Mouse (Mus musculus): ENCODE data around the gene Samd4. TPM values are rescaled to one million over a fixed set of nuclear protein-coding genes. Genes with fewer than 3 reads are reported as not detected.
A peak's percentile ranks its signal among the peaks of the same experiment; 100 is the strongest.

Gene Samd4
- polyA plus RNA-seq, 1 experiment from 2014 or later: 5.0 TPM

DNA sequence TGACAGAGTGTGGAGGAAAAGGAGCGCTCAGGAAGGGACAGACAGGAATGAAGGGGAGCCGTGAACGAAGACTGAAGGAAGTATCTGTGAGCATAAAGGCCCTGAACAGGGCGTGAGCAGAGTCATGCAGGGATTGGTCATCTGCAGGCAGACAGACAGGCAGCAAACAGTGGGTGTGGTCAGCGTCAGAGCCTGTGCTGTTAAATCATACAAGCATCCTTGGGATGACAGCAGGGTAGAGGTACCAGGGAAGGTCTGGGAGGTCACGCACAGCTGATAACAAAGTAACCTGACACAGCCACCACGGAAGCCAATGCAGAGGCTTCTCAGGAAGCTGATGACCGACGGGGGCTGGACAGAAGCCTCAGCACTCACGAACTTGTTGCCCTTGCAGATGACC, 138.2 kb downstream of the Samd4 start:
- H3K4me1 ChIP-seq: no peaks in the 10 kb centered on the region
- no peak overlapping the region for H3K9ac ChIP-seq
- H3K36me3 ChIP-seq (replicated peaks): no peaks in the 10 kb centered on the region
- no peak overlapping the region for H3K4me3 ChIP-seq (replicated peaks)
- no peak overlapping the region for H3K4me2 ChIP-seq
- no peak for ATAC-seq (ENCODE audit: low FRiP score)
- no peak overlapping the region for H3K27ac ChIP-seq
- no peaks in the 10 kb centered on the region for H3K27me3 ChIP-seq
- 72% methylated on average over 10 of the region's 10 CpGs for WGBS
- no peaks in the 10 kb centered on the region for H3K9me3 ChIP-seq

DNA sequence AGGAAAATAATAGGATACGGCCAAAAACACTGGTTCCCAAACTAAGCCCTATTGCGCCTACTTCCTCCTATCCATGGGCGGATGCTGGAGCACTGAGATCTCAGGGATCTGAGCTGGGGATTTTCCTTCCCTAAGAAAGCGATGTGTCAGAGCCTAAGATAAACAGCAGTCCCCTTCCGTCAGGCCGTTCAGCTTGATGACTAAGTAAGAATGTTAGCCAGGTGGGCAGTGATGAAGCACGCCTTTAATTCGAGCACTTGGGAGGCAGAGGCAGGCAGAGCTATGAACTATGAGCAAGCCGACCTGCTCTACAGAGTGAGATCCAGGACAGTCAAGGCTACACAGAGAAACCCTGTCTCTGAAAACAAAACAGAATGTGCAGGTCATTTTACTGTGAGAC, 140.9 kb downstream of the Samd4 start:
- Histone ChIP-seq H3K9ac (no peak overlapping the region), H3K36me3 (replicated peaks) (no peaks in the 10 kb centered on the region), H3K27ac (no peak overlapping the region), H3K4me2 (no peak overlapping the region), H3K9me3 (no peaks in the 10 kb centered on the region), H3K4me3 (replicated peaks) (no peak overlapping the region), H3K27me3 (no peaks in the 10 kb centered on the region), H3K4me1 (no peaks in the 10 kb centered on the region)
- no peak for ATAC-seq (ENCODE audit: low FRiP score)
- 94% methylated on average over 9 of the region's 9 CpGs for WGBS

DNA sequence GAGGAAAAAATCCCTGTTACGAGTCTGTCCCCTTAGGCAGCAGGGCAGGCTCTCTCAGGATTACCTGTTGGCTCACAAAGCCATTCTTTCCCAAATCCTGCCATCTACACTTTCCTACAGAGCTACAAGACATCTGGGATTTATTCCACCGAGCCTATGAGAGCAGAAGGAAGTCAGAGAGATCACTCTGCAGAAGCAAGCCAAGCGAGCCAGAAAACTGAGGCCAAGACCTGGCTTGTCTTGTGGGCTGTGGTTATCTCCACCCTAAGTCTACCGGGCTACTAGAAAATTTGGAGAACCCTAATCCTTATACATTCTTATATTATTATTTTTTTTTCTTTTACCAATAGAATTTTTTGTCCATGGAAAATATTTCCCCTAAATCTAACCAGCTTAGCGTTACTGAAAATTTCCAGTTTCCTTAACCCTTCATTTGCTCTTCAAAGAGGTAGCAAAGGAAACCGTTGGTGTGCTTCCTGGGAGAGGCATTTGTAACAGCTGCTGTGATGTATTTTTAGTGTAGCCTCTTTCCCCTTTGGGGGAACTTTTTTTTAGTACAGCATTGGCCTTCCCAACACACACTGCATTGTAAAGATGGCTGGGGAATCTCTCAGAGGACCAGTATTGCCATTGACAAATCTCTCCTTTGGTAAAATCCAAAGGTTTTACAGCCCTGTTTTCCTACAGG, 144.9 kb downstream of the Samd4 start:
- no peak for ATAC-seq (ENCODE audit: low FRiP score)
- H3K4me2 ChIP-seq: no peak overlapping the region
- no peak overlapping the region for H3K9ac ChIP-seq
- no peak overlapping the region for H3K27ac ChIP-seq
- no peak overlapping the region for H3K4me3 ChIP-seq (replicated peaks)
- WGBS: 81% methylated on average over 6 of the region's 6 CpGs
- H3K36me3 ChIP-seq (replicated peaks): no peaks in the 10 kb centered on the region
- H3K27me3 ChIP-seq: no peaks in the 10 kb centered on the region
- H3K4me1 ChIP-seq: peaks cover 13% of the 10 kb centered on the region
- H3K9me3 ChIP-seq: no peaks in the 10 kb centered on the region

- ATAC-seq (ENCODE audit: low FRiP score): no peak
- H3K27ac ChIP-seq: no peak overlapping the region
- no peaks in the 10 kb centered on the region for H3K27me3 ChIP-seq
- 82% methylated on average over 2 of the region's 2 CpGs for WGBS
- H3K36me3 ChIP-seq (replicated peaks): no peaks in the 10 kb centered on the region
- no peak overlapping the region for H3K9ac ChIP-seq
- H3K9me3 ChIP-seq: no peaks in the 10 kb centered on the region
- H3K4me2 ChIP-seq: no peak overlapping the region
- H3K4me3 ChIP-seq (replicated peaks): no peak overlapping the region
- peaks cover 13% of the 10 kb centered on the region for H3K4me1 ChIP-seq
Observed at GRCm38 (mm10) chr14:47031542-47031941, 148.9 kb downstream of the Samd4 start.

DNA sequence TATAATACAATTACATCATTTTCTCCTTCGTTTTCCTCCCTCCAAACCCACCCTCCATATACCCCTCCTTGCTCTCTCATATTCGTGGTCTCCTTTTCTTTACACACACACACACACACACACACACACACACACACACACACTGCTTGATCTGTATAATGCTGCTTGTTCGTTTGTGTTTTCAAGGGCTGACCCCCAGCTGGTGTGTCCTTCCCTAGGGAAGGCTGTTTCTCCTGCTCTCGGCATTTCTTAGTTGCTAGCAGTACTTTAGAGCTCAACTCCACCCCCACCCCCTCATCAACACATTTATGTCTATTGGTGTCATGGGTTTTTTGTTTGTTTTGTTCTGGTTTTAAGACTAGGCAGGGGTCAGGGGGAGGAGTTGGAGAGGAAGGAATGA, 149.5 kb downstream of the Samd4 start:
- no peak overlapping the region for H3K27ac ChIP-seq
- no peaks in the 10 kb centered on the region for H3K36me3 ChIP-seq (replicated peaks)
- H3K4me1 ChIP-seq: peaks cover 13% of the 10 kb centered on the region
- no peaks in the 10 kb centered on the region for H3K9me3 ChIP-seq
- H3K9ac ChIP-seq: 0 out of 2 replicates have a peak overlapping the region, but pooled peaks have one; percentile 17
- H3K4me3 ChIP-seq (replicated peaks): no peak overlapping the region
- H3K4me2 ChIP-seq: no peak overlapping the region
- no peaks in the 10 kb centered on the region for H3K27me3 ChIP-seq
- WGBS: 11% methylated on average over 4 of the region's 4 CpGs
- no peak for ATAC-seq (ENCODE audit: low FRiP score)

- Histone ChIP-seq H3K9me3 (no peaks in the 10 kb centered on the region), H3K27me3 (no peaks in the 10 kb centered on the region), H3K9ac (no peak overlapping the region), H3K4me3 (replicated peaks) (no peak overlapping the region), H3K27ac (no peak overlapping the region), H3K4me1 (peaks cover 13% of the 10 kb centered on the region), H3K4me2 (no peak overlapping the region), H3K36me3 (replicated peaks) (no peaks in the 10 kb centered on the region)
- 90% methylated on average over 5 of the region's 5 CpGs for WGBS
- no peak for ATAC-seq (ENCODE audit: low FRiP score)
Observed at GRCm38 (mm10) chr14:47033423-47033822, 150.8 kb downstream of the Samd4 start.

- Histone ChIP-seq H3K36me3 (replicated peaks) (no peaks in the 10 kb centered on the region), H3K4me2 (no peak overlapping the region), H3K4me1 (0 out of 2 replicates have a peak, but pooled peaks cover 3% of the 10 kb centered on the region), H3K27ac (no peak overlapping the region), H3K4me3 (replicated peaks) (no peak overlapping the region), H3K27me3 (no peaks in the 10 kb centered on the region), H3K9ac (no peak overlapping the region), H3K9me3 (no peaks in the 10 kb centered on the region)
- no peak for ATAC-seq (ENCODE audit: low FRiP score)
- WGBS: 91% methylated on average over 3 of the region's 3 CpGs
Observed at GRCm38 (mm10) chr14:47041699-47042098, 159.0 kb downstream of the Samd4 start.

- H3K4me1 ChIP-seq: no peaks in the 10 kb centered on the region
- no peak for ATAC-seq (ENCODE audit: low FRiP score)
- H3K9me3 ChIP-seq: no peaks in the 10 kb centered on the region
- H3K27ac ChIP-seq: no peak overlapping the region
- no peaks in the 10 kb centered on the region for H3K36me3 ChIP-seq (replicated peaks)
- H3K27me3 ChIP-seq: no peaks in the 10 kb centered on the region
- H3K9ac ChIP-seq: no peak overlapping the region
- no peak overlapping the region for H3K4me3 ChIP-seq (replicated peaks)
- WGBS: 93% methylated on average over 6 of the region's 6 CpGs
- H3K4me2 ChIP-seq: no peak overlapping the region
Observed at GRCm38 (mm10) chr14:47049051-47049450, 166.4 kb downstream of the Samd4 start.

- ATAC-seq (ENCODE audit: low FRiP score): no peak
- Histone ChIP-seq H3K27me3 (no peaks in the 10 kb centered on the region), H3K27ac (no peak overlapping the region), H3K4me2 (no peak overlapping the region), H3K4me3 (replicated peaks) (no peak overlapping the region), H3K4me1 (no peaks in the 10 kb centered on the region), H3K9ac (no peak overlapping the region), H3K9me3 (no peaks in the 10 kb centered on the region), H3K36me3 (replicated peaks) (no peaks in the 10 kb centered on the region)
- 96% methylated on average over 5 of the region's 5 CpGs for WGBS
Observed at GRCm38 (mm10) chr14:47051743-47052610, 169.3 kb downstream of the Samd4 start.

- Histone ChIP-seq H3K27ac (no peak overlapping the region), H3K4me1 (peaks cover 2% of the 10 kb centered on the region; the same call in 1 of the 2 replicates), H3K36me3 (replicated peaks) (no peaks in the 10 kb centered on the region), H3K9me3 (no peaks in the 10 kb centered on the region), H3K4me2 (no peak overlapping the region), H3K27me3 (no peaks in the 10 kb centered on the region), H3K4me3 (replicated peaks) (no peak overlapping the region), H3K9ac (no peak overlapping the region)
- ATAC-seq (ENCODE audit: low FRiP score): no peak
- 100% methylated on average over 1 of the region's 1 CpGs for WGBS
Observed at GRCm38 (mm10) chr14:47053101-47053500, 170.4 kb downstream of the Samd4 start.

DNA sequence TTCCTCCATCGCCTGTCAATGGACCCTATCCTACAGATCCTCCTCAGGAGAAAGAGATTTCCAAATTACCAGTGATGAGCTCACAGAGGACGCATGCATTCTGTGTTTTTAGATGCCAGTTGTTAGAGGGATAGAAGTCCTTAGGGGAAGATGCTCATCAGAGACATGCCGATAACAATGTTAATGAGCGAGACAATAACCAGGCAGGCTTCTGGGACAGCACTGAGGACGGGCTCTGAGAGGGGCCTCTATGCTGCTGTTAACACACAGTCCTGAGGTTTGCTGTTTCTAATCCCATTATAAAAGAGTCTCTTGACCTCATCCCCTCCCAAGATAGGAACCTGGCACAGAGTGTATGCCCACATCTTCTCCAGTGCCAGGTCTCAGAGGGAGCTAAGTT, 171.2 kb downstream of the Samd4 start:
- Histone ChIP-seq H3K9ac (no peak overlapping the region), H3K4me2 (no peak overlapping the region), H3K4me3 (replicated peaks) (no peak overlapping the region), H3K4me1 (peaks cover 2% of the 10 kb centered on the region; the same call in 1 of the 2 replicates), H3K36me3 (replicated peaks) (no peaks in the 10 kb centered on the region), H3K27ac (no peak overlapping the region), H3K9me3 (no peaks in the 10 kb centered on the region), H3K27me3 (no peaks in the 10 kb centered on the region)
- no peak for ATAC-seq (ENCODE audit: low FRiP score)
- 84% methylated on average over 5 of the region's 5 CpGs for WGBS

GRCm38 (mm10) chr14:47058969-47059368, 176.3 kb downstream of the Samd4 start:
- no peak overlapping the region for H3K27ac ChIP-seq
- H3K4me2 ChIP-seq: no peak overlapping the region
- no peak overlapping the region for H3K4me3 ChIP-seq (replicated peaks)
- WGBS: 86% methylated on average over 2 of the region's 2 CpGs
- H3K9ac ChIP-seq: no peak overlapping the region
- peaks cover 2% of the 10 kb centered on the region; the same call in 1 of the 2 replicates for H3K4me1 ChIP-seq
- no peaks in the 10 kb centered on the region for H3K36me3 ChIP-seq (replicated peaks)
- ATAC-seq (ENCODE audit: low FRiP score): no peak
- no peaks in the 10 kb centered on the region for H3K9me3 ChIP-seq
- H3K27me3 ChIP-seq: no peaks in the 10 kb centered on the region

Measured in forebrain, embryonic 12.5 days (tissue).